Mouse (Mus musculus): Measurements from ENCODE around the gene Wfdc6a.

- TF ChIP-seq MAFK (IDR thresholded peaks at IDR 0.05; ENCODE audit: borderline replicate concordance, low read depth, low read length) (no peak), POLR2AphosphoS2 (IDR thresholded peaks at IDR 0.05; ENCODE audit: low read length) (no peak), CTCF (IDR thresholded peaks at IDR 0.05 in 2 of 3, conservative IDR thresholded peaks at IDR 0.05 in 1 of 3; ENCODE audit: control insufficient read depth in 1 of 3, insufficient read depth in 1 of 3, low read depth in 2 of 3, low read length in 3 of 3, poor library complexity in 1 of 3, severe bottlenecking in 1 of 3) (no peak), E2F4 (IDR thresholded peaks at IDR 0.05; ENCODE audit: borderline replicate concordance, low read depth, low read length) (no peak), GATA1 (IDR thresholded peaks at IDR 0.05; ENCODE audit: low read depth, low read length) (no peak)
Observed at GRCm38 (mm10) chr2:164544454-164545097, 40.7 kb downstream of the Wfdc6a start.

All from MEL (cell line).